Mouse (Mus musculus) splenic B cell, adult 2 months (primary cell): Measurements from ENCODE around the gene Rarg.

Source experiments
- DNase-seq: peaks from one replicate; pipeline ENCODE4 v3.0.0-alpha.2; 2011; ENCODE audit warnings: low read depth, low spot score
- H3K27me3 ChIP-seq: 2 replicates; pipeline ENCODE4 v1.6.1; 2012; ENCODE audit warnings: mild to moderate bottlenecking, low read length, moderate library complexity, mixed read lengths; ENCODE audit not compliant: control insufficient read depth, poor library complexity, insufficient read depth, severe bottlenecking
- H3K36me3 ChIP-seq: 2 replicates; pipeline ENCODE4 v1.6.1; 2012; ENCODE audit warnings: mild to moderate bottlenecking, low read length, moderate library complexity, mixed read lengths; ENCODE audit not compliant: control insufficient read depth, poor library complexity, insufficient read depth, severe bottlenecking

The Rarg gene

DNA sequence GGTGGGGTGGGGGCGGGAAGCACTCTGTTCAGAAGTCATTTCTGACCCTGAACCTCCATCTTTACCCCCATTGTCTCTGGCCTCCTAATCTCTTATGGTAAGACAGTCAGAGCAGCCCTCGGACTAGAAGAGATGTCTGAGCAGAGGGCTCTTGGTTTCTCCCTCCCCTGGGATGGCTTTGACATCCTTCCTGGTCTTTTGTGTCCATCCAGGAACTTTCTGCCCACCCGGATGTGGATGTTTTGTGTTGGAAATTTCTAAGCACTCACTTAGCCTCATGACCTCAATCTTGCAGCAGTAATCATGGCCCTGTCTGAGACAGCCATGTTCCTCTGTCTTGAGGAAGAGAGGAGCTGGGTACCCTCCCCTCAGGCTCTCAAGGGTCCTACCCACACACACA, 14.1 kb upstream of the Rarg start:
- no peak for DNase-seq
- no peaks in the 10 kb centered on the region; the same call in none of the 2 replicates for H3K27me3 ChIP-seq
- no peaks in the 10 kb centered on the region for H3K36me3 ChIP-seq

DNA sequence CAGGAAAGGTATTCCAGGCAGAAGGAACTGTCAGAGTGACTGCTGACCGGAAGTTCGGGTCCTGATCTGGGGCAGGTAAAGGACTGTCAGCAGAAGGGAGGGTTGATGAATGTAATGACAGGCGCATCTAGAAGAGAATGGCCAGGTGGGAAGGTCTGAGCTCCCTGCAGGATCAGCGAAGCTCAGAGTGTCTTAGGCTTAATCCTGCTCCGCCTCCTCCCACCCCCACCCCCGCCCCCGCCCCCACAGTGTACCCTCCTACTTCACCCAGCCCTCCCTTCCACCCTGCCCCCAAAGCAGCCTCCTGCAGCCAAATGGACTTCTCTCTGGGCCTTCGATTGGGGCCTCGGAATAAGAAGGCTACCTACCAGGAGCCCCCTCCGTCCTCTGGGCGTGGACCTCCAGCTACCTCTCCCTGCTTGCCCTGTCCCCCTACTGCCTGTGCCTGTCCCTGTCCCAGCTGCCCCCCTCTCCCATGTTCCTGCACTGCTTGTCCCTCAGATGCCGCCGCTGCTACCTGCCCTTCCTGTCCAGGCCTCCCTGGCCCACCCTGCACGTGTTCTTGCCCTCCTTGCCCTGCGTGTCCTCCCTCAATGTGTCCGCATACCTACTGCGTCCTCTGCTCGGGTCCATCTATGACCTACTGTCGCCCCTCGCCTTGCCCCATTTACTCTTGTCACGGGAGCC, 13.1 kb upstream of the Rarg start, which contains the start of gene Gm9918:
Gm9918 (plus strand) TSS at position 290 of the 687 bp plus-strand sequence.
- DNase-seq: no peak
- H3K36me3 ChIP-seq: no peaks in the 10 kb centered on the region
- H3K27me3 ChIP-seq: no peaks in the 10 kb centered on the region; the same call in none of the 2 replicates

GRCm38 (mm10) chr15:102265548-102265947, 8.2 kb upstream of the Rarg start:
- Histone ChIP-seq H3K27me3 (no peaks in the 10 kb centered on the region), H3K36me3 (no peaks in the 10 kb centered on the region)
- DNase-seq: peak; percentile 23

- Histone ChIP-seq H3K36me3 (no peaks in the 10 kb centered on the region), H3K27me3 (no peaks in the 10 kb centered on the region)
- no peak for DNase-seq
Measured at GRCm38 (mm10) chr15:102263037-102263436, 5.7 kb upstream of the Rarg start.

DNA sequence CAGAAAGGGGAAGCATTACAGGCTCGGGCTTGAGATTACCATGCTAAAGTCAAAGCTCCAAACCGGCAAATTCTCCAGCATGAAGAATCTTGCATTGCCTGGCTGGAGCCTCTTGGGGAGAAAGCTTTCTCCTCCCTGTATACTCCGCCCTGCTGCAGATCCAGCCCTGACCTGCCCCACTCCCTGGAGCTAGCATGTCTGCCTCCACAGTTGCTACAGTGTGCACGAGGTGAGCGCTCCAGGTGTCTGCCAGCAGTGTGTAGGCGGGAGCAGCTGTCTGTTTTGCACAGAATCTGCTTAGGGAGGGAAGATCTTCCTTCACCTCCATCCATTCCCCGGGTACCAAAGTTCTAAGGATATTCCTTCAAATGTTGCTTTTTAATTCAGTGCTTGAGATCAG, 5.3 kb upstream of the Rarg start:
- DNase-seq: no peak
- no peaks in the 10 kb centered on the region for H3K36me3 ChIP-seq

GRCm38 (mm10) chr15:102258581-102259253, 1.4 kb upstream of the Rarg start:
- Histone ChIP-seq H3K36me3 (no peaks in the 10 kb centered on the region), H3K27me3 (peaks cover 2% of the 10 kb centered on the region; the same call in 1 of the 2 replicates)
- DNase-seq: no peak

More for the DNA sequence above, 5.3 kb upstream of the Rarg start:
- no peaks in the 10 kb centered on the region for H3K27me3 ChIP-seq

- no peaks in the 10 kb centered on the region for H3K36me3 ChIP-seq
- peaks cover 2% of the 10 kb centered on the region; the same call in 1 of the 2 replicates for H3K27me3 ChIP-seq
- DNase-seq: no peak
Measured at GRCm38 (mm10) chr15:102258076-102258470, 756 bp upstream of the Rarg start.

DNA sequence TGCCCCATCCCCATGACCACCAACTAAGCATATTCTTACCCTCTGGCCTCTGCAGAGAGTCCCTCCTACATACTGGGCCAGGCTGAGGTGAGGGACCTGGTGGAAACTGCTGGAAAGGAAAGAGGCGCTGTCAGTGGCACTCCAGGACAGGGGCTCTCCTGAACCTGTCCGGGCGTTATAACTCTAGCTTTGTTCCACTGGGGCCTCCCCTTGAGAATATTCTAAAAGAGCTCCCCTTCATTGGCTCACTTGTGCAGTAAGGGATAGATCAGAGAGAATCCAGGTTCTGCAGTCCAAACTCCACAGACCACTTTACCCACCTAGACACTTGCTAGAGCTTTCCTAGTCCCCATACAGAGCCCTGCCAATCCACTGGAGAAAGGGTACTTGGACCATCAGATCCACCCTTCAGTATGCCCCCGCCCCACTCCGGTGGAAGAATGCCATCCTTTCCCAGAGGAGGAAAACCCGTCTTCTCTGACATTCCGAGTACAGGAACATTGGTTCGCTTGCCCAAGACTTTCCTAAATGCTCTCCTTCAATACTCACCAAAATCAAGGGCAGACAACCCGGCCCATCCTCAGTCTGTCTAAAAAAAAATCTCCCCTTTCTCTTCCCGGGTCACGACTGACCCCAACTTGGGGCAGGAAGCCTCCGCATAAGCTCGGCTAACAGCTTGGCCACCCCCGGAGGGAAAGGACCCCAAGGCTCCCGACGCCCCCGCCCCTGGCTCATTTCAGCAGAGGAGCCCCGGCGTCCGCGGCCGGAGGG, 701 bp downstream of the Rarg start:
- H3K36me3 ChIP-seq: no peaks in the 10 kb centered on the region
- H3K27me3 ChIP-seq: peaks cover 2% of the 10 kb centered on the region; the same call in 1 of the 2 replicates
- no peak for DNase-seq

GRCm38 (mm10) chr15:102255547-102256255, 1.6 kb downstream of the Rarg start:
- DNase-seq: no peak
- Histone ChIP-seq H3K36me3 (no peaks in the 10 kb centered on the region), H3K27me3 (peaks cover 2% of the 10 kb centered on the region; the same call in 1 of the 2 replicates)

DNA sequence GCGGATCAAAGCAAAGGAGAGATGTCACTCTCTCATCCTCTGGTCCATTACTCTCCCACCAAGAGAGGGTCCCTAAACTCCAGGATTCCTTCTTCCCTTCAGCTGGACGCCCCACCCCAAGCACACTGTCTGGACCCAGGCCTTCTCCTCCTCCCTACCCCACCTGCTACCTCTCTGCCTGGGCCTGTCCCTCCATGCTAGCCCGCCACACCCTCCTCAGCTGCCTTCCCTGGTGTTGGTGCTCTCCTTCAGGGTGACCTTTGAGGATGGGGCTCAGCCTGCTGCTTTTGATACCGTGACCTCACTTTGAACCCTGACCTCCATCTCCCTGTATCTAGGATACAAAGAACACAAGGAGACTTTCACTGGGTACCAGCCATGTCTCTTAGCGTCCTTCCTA, 6.8 kb downstream of the Rarg start:
- Histone ChIP-seq H3K27me3 (no peaks in the 10 kb centered on the region), H3K36me3 (no peaks in the 10 kb centered on the region)
- no peak for DNase-seq

- H3K27me3 ChIP-seq: no peaks in the 10 kb centered on the region
- DNase-seq: no peak
- no peaks in the 10 kb centered on the region for H3K36me3 ChIP-seq
Measured at GRCm38 (mm10) chr15:102249967-102250366, 7.3 kb downstream of the Rarg start.

- no peaks in the 10 kb centered on the region for H3K36me3 ChIP-seq
- peaks cover 1% of the 10 kb centered on the region; the same call in 1 of the 2 replicates for H3K27me3 ChIP-seq
- no peak for DNase-seq
Measured at GRCm38 (mm10) chr15:102249251-102249691, 8.0 kb downstream of the Rarg start.

GRCm38 (mm10) chr15:102248812-102249191, 8.5 kb downstream of the Rarg start:
- Histone ChIP-seq H3K27me3 (peaks cover 1% of the 10 kb centered on the region; the same call in 1 of the 2 replicates), H3K36me3 (no peaks in the 10 kb centered on the region)
- no peak for DNase-seq

- H3K36me3 ChIP-seq: no peaks in the 10 kb centered on the region
- DNase-seq: no peak
- H3K27me3 ChIP-seq: peaks cover 1% of the 10 kb centered on the region; the same call in 1 of the 2 replicates
Measured at GRCm38 (mm10) chr15:102248131-102248811, 9.0 kb downstream of the Rarg start.
